Mouse (Mus musculus) cerebellum, postnatal 14 days (tissue): ENCODE results near the gene Arl5c.
"Not testable (repeated sequence)": the region's sequence is repeated elsewhere in the genome, so short reads cannot be mapped to it uniquely, and the experiment has no call there.

Source experiments
- DNase-seq, 2 experiments: peaks; one replicate each; pipeline ENCODE4 v3.0.0; 2021; ENCODE audit warnings: mixed read lengths in 2 of 2

Arl5c gene

GRCm38 (mm10) chr11:97958641-97959299, 37.2 kb downstream of the Arl5c start:
- no peak for DNase-seq

- DNase-seq, result peak; percentile 78 to 88
Measured at GRCm38 (mm10) chr11:97956905-97957560, 38.9 kb downstream of the Arl5c start.

- no peak for DNase-seq
Measured at GRCm38 (mm10) chr11:97955915-97956314, 40.1 kb downstream of the Arl5c start.

- DNase-seq, result no peak
Measured at GRCm38 (mm10) chr11:97955146-97955902, 40.7 kb downstream of the Arl5c start.

- DNase-seq, result no peak
Measured at GRCm38 (mm10) chr11:97954469-97955141, 41.4 kb downstream of the Arl5c start.

- DNase-seq, result no peak
Measured at GRCm38 (mm10) chr11:97953939-97954275, 42.1 kb downstream of the Arl5c start.

GRCm38 (mm10) chr11:97953179-97953938, 42.6 kb downstream of the Arl5c start:
- no peak for DNase-seq

GRCm38 (mm10) chr11:97952367-97953006, 43.5 kb downstream of the Arl5c start:
- DNase-seq, result no peak

GRCm38 (mm10) chr11:97949703-97950475, 46.1 kb downstream of the Arl5c start:
- DNase-seq, result peak; percentile 71 to 82

- peak; percentile 70 to 85 for DNase-seq
Measured at GRCm38 (mm10) chr11:97947426-97947825, 48.6 kb downstream of the Arl5c start.

GRCm38 (mm10) chr11:97945738-97946289, 50.2 kb downstream of the Arl5c start:
- not testable (repeated sequence) for DNase-seq

- DNase-seq, result no peak
Measured at GRCm38 (mm10) chr11:97945031-97945430, 51.0 kb downstream of the Arl5c start.

- DNase-seq, result no peak
Measured at GRCm38 (mm10) chr11:97943256-97943655, 52.7 kb downstream of the Arl5c start.

GRCm38 (mm10) chr11:97942420-97943111, 53.4 kb downstream of the Arl5c start:
- DNase-seq, result no peak
